Mouse (Mus musculus) CH12.LX (cell line): Measurements from ENCODE around the gene Tmem205. TPM values are rescaled to one million over a fixed set of nuclear protein-coding genes. Genes with fewer than 3 reads are reported as not detected.

Experiments used
- DNase-seq: peaks from one replicate; pipeline ENCODE4 v3.0.0-alpha.2; 2013; ENCODE audit errors: extremely low read depth
- H3K27ac ChIP-seq: 2 replicates; pipeline ENCODE4 v1.5.1; 2012; ENCODE audit warnings: low read depth, mild to moderate bottlenecking, control low read depth, moderate library complexity; ENCODE audit not compliant: insufficient read depth
- H3K27me3 ChIP-seq: replicated peaks from 2 replicates; pipeline ENCODE3; 2012; ENCODE audit warnings: inconsistent platforms
- H3K36me3 ChIP-seq, 2 experiments: replicated peaks in 1 of 2; 2 replicates each; pipeline versions ENCODE3 to v1.6.1; 2012; ENCODE audit warnings: inconsistent platforms in 1 of 2, low read length in 1 of 2, mild to moderate bottlenecking in 1 of 2, mixed read lengths in 1 of 2, moderate library complexity in 1 of 2; ENCODE audit not compliant: control insufficient read depth in 1 of 2, insufficient read depth in 1 of 2
- H3K4me1 ChIP-seq, 2 experiments: 2 replicates each; pipeline ENCODE4 v1.6.1; 2012; ENCODE audit warnings: inconsistent platforms in 1 of 2, moderate library complexity in 1 of 2; ENCODE audit not compliant: insufficient read depth in 2 of 2, control insufficient read depth in 1 of 2
- H3K4me2 ChIP-seq: 2 replicates; pipeline ENCODE4 v1.6.1; 2012; ENCODE audit warnings: low read depth, mild to moderate bottlenecking, control low read depth; ENCODE audit not compliant: poor library complexity, insufficient read depth, severe bottlenecking
- H3K4me3 ChIP-seq, 3 experiments: fragments of 150-350 bp in 1 of 3; sonication (generic) in 1 of 3; replicated peaks in 1 of 3; 2 replicates each; pipeline versions ENCODE3 to v1.5.1; 2011 to 2012; ENCODE audit warnings: low read depth in 2 of 3, low read length in 2 of 3, mild to moderate bottlenecking in 2 of 3, moderate library complexity in 2 of 3, control low read depth in 1 of 3, improper control_type of control experiment in 1 of 3, inconsistent platforms in 1 of 3, mixed read lengths in 1 of 3; ENCODE audit not compliant: poor library complexity in 1 of 3
- H3K79me2 ChIP-seq: replicated peaks from 2 replicates; pipeline ENCODE4 v1.6.1; 2012; ENCODE audit warnings: mild to moderate bottlenecking, moderate library complexity; ENCODE audit not compliant: control insufficient read depth, poor library complexity, insufficient read depth, severe bottlenecking; ENCODE audit errors: extremely low read depth
- H3K9ac ChIP-seq: 2 replicates; pipeline ENCODE4 v1.6.1; 2012; ENCODE audit warnings: low read depth, mild to moderate bottlenecking, control low read depth, moderate library complexity; ENCODE audit not compliant: insufficient read depth
- H3K9me3 ChIP-seq: replicated peaks from 2 replicates; pipeline ENCODE3; 2012; ENCODE audit warnings: low read length, inconsistent platforms, mixed read lengths
- ELF1 ChIP-seq: IDR thresholded peaks from 2 replicates; pipeline ENCODE4 v1.6.1; 2014; ENCODE audit warnings: low read depth, mild to moderate bottlenecking, inconsistent platforms, low read length, improper control_type of control experiment
- ETS1 ChIP-seq: conservative IDR thresholded peaks from 2 replicates; pipeline ENCODE4 v1.6.1; 2012; ENCODE audit warnings: low read depth, mild to moderate bottlenecking, inconsistent platforms, low read length, improper control_type of control experiment, moderate library complexity
- GABPA ChIP-seq: IDR thresholded peaks from 2 replicates; pipeline ENCODE4 v1.6.1; 2012; ENCODE audit warnings: low read depth, low read length, improper control_type of control experiment, inconsistent platforms; ENCODE audit not compliant: insufficient replicate concordance
- IRF4 ChIP-seq: IDR thresholded peaks from 2 replicates; pipeline ENCODE4 v1.6.1; 2014; ENCODE audit warnings: low read depth, mild to moderate bottlenecking, inconsistent platforms, low read length, improper control_type of control experiment
- JUN ChIP-seq: IDR thresholded peaks from 2 replicates; pipeline ENCODE4 v1.6.1; 2011; ENCODE audit warnings: low read depth, mild to moderate bottlenecking, low read length, improper control_type of control experiment, moderate library complexity; ENCODE audit not compliant: insufficient read depth
- JUND ChIP-seq: conservative IDR thresholded peaks from 2 replicates; pipeline ENCODE4 v1.6.1; 2011; ENCODE audit warnings: low read depth, low read length, improper control_type of control experiment
- KAT2A ChIP-seq: IDR thresholded peaks from 2 replicates; pipeline ENCODE4 v1.6.1; 2012; ENCODE audit warnings: low read length, improper control_type of control experiment, inconsistent platforms; ENCODE audit not compliant: insufficient replicate concordance
- MAX ChIP-seq: IDR thresholded peaks from 2 replicates; pipeline ENCODE4 v1.6.1; 2011; ENCODE audit warnings: low read length, improper control_type of control experiment
- MXI1 ChIP-seq: IDR thresholded peaks from 2 replicates; pipeline ENCODE4 v1.6.1; 2011; ENCODE audit warnings: mild to moderate bottlenecking, low read depth, low read length, improper control_type of control experiment
- MYC ChIP-seq: IDR thresholded peaks from 2 replicates; pipeline ENCODE4 v1.6.1; 2011; ENCODE audit warnings: low read depth, mild to moderate bottlenecking, improper control_type of control experiment, low read length
- NELFE ChIP-seq: IDR thresholded peaks from 2 replicates; pipeline ENCODE4 v1.6.1; 2011; ENCODE audit warnings: low read depth, low read length, improper control_type of control experiment
- NRF1 ChIP-seq: IDR thresholded peaks from 2 replicates; pipeline ENCODE4 v1.6.1; 2014; ENCODE audit warnings: low read depth, mild to moderate bottlenecking, inconsistent platforms, low read length, improper control_type of control experiment, moderate library complexity
- PAX5 ChIP-seq: IDR thresholded peaks from 2 replicates; pipeline ENCODE4 v1.6.1; 2012; ENCODE audit warnings: low read length, inconsistent platforms, mixed read lengths
- RAD21 ChIP-seq: IDR thresholded peaks from 2 replicates; pipeline ENCODE4 v1.6.1; 2011; ENCODE audit warnings: low read depth, mild to moderate bottlenecking, low read length, improper control_type of control experiment, moderate library complexity
- RCOR1 ChIP-seq: conservative IDR thresholded peaks from 2 replicates; pipeline ENCODE4 v1.6.1; 2012; ENCODE audit warnings: low read depth, mild to moderate bottlenecking, inconsistent platforms, low read length, improper control_type of control experiment
- SIN3A ChIP-seq: IDR thresholded peaks from 2 replicates; pipeline ENCODE4 v1.6.1; 2012; ENCODE audit warnings: low read length, improper control_type of control experiment, inconsistent platforms
- TBP ChIP-seq: conservative IDR thresholded peaks from 2 replicates; pipeline ENCODE4 v1.6.1; 2011; ENCODE audit warnings: low read depth, low read length, improper control_type of control experiment
- UBTF ChIP-seq: IDR thresholded peaks from 2 replicates; pipeline ENCODE4 v1.6.1; 2012; ENCODE audit warnings: low read depth, mild to moderate bottlenecking, inconsistent platforms, low read length, improper control_type of control experiment, moderate library complexity
- USF1 ChIP-seq: IDR thresholded peaks from 2 replicates; pipeline ENCODE4 v1.6.1; 2014; ENCODE audit warnings: low read depth, mild to moderate bottlenecking, inconsistent platforms, low read length, improper control_type of control experiment
- USF2 ChIP-seq: conservative IDR thresholded peaks from 2 replicates; pipeline ENCODE4 v1.6.1; 2011; ENCODE audit warnings: low read depth, low read length, improper control_type of control experiment
- ZC3H11A ChIP-seq: IDR thresholded peaks from 2 replicates; pipeline ENCODE4 v1.6.1; 2012; ENCODE audit warnings: low read depth, mild to moderate bottlenecking, inconsistent platforms, low read length, improper control_type of control experiment
- ZKSCAN1 ChIP-seq: IDR thresholded peaks from 2 replicates; pipeline ENCODE4 v1.6.1; 2012; ENCODE audit warnings: low read depth, inconsistent platforms, low read length, improper control_type of control experiment, borderline replicate concordance
- ZNF384 ChIP-seq: IDR thresholded peaks from 2 replicates; pipeline ENCODE4 v1.6.1; 2012; ENCODE audit warnings: low read depth, low read length, improper control_type of control experiment, inconsistent platforms
- dilution Hi-C: fragments of 300-500 bp; cut with MboI; formaldehyde crosslinking; loops from 2 replicates; pipeline ENCODE4 v1.14.3; 2020; ENCODE audit warnings: low sequenced_read_pairs; ENCODE audit not compliant: extremely low pct_unique_long_range_greater_than_20kb, extremely low pct_ligation_motif_present
- in situ Hi-C: fragments of 300-500 bp; cut with MboI; formaldehyde crosslinking; loops from 3 replicates; pipeline ENCODE4 v1.14.3; 2019; ENCODE audit warnings: low sequenced_read_pairs, low pct_ligation_motif_present, low pct_unique_long_range_greater_than_20kb, mixed read lengths
- polyA plus RNA-seq: library from polyadenylated mRNA; unstranded; fragments of >175 nt; gene quantifications from 2 replicates; pipeline ENCODE4 v1.2.1, GENCODE M21; 2012; ENCODE audit warnings: low read depth; ENCODE audit not compliant: insufficient read length
- total RNA-seq, 2 experiments: library from RNA; depleted of rRNA; stranded (reverse); fragments of 300-350 nt in 1 of 2; fragments of >200 nt in 1 of 2; gene quantifications; 2 replicates each; pipeline ENCODE4 v1.2.3; 2012 to 2014

Tmem205 gene
- total and polyA plus RNA-seq, 3 experiments = 0.87 to 2.9 (median 2.9) TPM

DNA sequence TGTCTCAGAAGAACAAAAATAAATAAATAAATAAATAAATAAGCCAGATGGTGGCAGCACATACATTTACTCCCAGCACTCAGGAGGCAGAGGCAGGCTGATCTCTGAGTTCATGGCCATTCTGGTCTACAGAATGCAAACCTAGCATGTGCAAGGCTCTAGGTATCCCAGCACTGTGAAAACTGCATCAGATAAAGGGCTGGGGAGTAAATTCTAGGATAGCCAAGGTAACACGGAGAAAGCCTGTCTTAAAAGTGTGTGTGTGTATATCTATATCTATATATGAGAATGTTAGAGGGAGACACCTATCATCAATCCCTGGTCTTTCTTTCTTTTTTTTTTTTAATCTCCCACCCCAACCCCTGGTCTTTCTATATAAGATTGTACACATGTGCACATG is 1.9 kb downstream of the Tmem205 start:
- H3K4me1 ChIP-seq = peaks cover 4 to 11% of the 10 kb centered on the region in 2 experiments; a peak in 2 of 4 replicates
- dilution Hi-C loops (no loop called here), in situ Hi-C loops (no loop called here)
- peaks cover 41% of the 10 kb centered on the region for H3K27me3 ChIP-seq
- H3K79me2 ChIP-seq = no peaks in the 10 kb centered on the region
- DNase-seq = no peak
- no peak overlapping the region for H3K27ac ChIP-seq
- no peak for TF ChIP-seq USF2
- no peak for TF ChIP-seq JUN
- TF ChIP-seq JUND = no peak
- no peak for TF ChIP-seq ZKSCAN1
- TF ChIP-seq MAX = no peak
- TF ChIP-seq SIN3A = no peak
- no peak overlapping the region for H3K4me3 ChIP-seq
- H3K4me2 ChIP-seq = no peak overlapping the region
- peaks cover 3% of the 10 kb centered on the region for H3K9me3 ChIP-seq
- H3K36me3 ChIP-seq = no peaks in the 10 kb centered on the region
- no peak overlapping the region for H3K9ac ChIP-seq

DNA sequence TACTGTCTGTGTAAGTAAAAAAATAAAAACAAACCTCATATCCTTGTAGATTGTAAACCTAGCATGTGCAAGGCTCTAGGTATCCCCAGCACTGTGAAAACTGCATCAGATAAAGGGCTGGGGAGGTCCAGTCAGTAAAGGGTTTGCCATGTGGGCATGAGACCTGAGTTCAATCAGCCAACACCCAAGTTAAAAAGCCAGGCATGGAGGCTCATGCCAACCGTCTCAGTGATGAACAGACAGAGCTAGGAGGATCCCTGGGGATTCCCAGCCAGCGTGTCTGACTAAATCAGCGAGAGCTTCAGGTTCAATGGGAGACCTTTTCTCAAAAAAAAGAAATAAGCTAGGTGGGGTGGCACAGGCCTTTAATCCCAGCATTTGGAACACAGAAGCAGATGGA is 2.3 kb downstream of the Tmem205 start:
- peaks cover 3% of the 10 kb centered on the region for H3K9me3 ChIP-seq
- no peak overlapping the region for H3K9ac ChIP-seq
- in situ Hi-C loops = no loop called here
- H3K27me3 ChIP-seq = peaks cover 40% of the 10 kb centered on the region
- no peaks in the 10 kb centered on the region for H3K79me2 ChIP-seq
- H3K4me2 ChIP-seq = no peak overlapping the region
- TF ChIP-seq TBP (no peak), UBTF (no peak), NRF1 (no peak), ZNF384 (no peak), MXI1 (no peak), RAD21 (no peak), JUND (no peak), IRF4 (no peak), KAT2A (no peak), GABPA (no peak), ZC3H11A (no peak), NELFE (no peak), USF1 (no peak), MYC (no peak), RCOR1 (no peak), SIN3A (no peak), ELF1 (no peak), MAX (no peak), ETS1 (no peak), PAX5 (no peak)
- H3K4me1 ChIP-seq = peaks cover 4 to 11% of the 10 kb centered on the region in 2 experiments; a peak in 2 of 4 replicates
- H3K36me3 ChIP-seq = no peaks in the 10 kb centered on the region
- H3K27ac ChIP-seq = no peak overlapping the region
- no peak for DNase-seq
- dilution Hi-C loops = no loop called here
- no peak overlapping the region for H3K4me3 ChIP-seq
